Mouse (Mus musculus): ENCODE results near the gene D330045A20Rik. TPM values are rescaled to one million over a fixed set of nuclear protein-coding genes. Genes with fewer than 3 reads are reported as not detected.

D330045A20Rik gene
- polyA plus RNA-seq, 1 experiment from 2014 or later = not detected

- TF ChIP-seq CTCF (IDR thresholded peaks at IDR 0.05) = no peak
- DNase-seq (ENCODE audit: low read depth, low spot score) (no peak), ATAC-seq (no peak)
- H3K27me3 ChIP-seq = peaks cover 32% of the 10 kb centered on the region
- ChIA-PET CTCF (no interaction called here), POLR2A (no interaction called here)
- in situ Hi-C loops (cut with MboI; ENCODE audit: low pct_unique_long_range_greater_than_20kb) = no loop called here
Observed at GRCm38 (mm10) chrX:139526984-139527383, 46.8 kb downstream of the D330045A20Rik start.

GRCm38 (mm10) chrX:139529678-139530077, 49.5 kb downstream of the D330045A20Rik start:
- in situ Hi-C loops (cut with MboI; ENCODE audit: low pct_unique_long_range_greater_than_20kb) = no loop called here
- DNase-seq (ENCODE audit: low read depth, low spot score) (no peak), ATAC-seq (no peak)
- TF ChIP-seq CTCF (IDR thresholded peaks at IDR 0.05) = no peak
- ChIA-PET POLR2A (interaction anchor here (0.5 kb wide), 1 partner anchor 123 kb away, joined by 3 read pairs; no protein-coding TSS in a partner anchor), CTCF (no interaction called here)
- peaks cover 38% of the 10 kb centered on the region for H3K27me3 ChIP-seq

GRCm38 (mm10) chrX:139532293-139532692, 52.1 kb downstream of the D330045A20Rik start:
- H3K27me3 ChIP-seq = peaks cover 52% of the 10 kb centered on the region
- in situ Hi-C loops (cut with MboI; ENCODE audit: low pct_unique_long_range_greater_than_20kb) = no loop called here
- POLR2A ChIA-PET = no interaction called here
- ATAC-seq (no peak), DNase-seq (ENCODE audit: low read depth, low spot score) (no peak)
- TF ChIP-seq CTCF (IDR thresholded peaks at IDR 0.05) = no peak
- CTCF ChIA-PET = no interaction called here

GRCm38 (mm10) chrX:139537641-139538397, 57.7 kb downstream of the D330045A20Rik start:
- H3K27me3 ChIP-seq = peaks cover 38% of the 10 kb centered on the region
- ChIA-PET POLR2A (interaction anchor here (0.7 kb wide), 1 partner anchor 142 kb away, joined by 6 read pairs; no protein-coding TSS in a partner anchor), CTCF (interaction anchor here (1.6 kb wide), 1 partner anchor 14 kb away, joined by 3 read pairs; no protein-coding TSS in a partner anchor)
- no peak for TF ChIP-seq CTCF (IDR thresholded peaks at IDR 0.05)
- DNase-seq (ENCODE audit: low read depth, low spot score) (no peak), ATAC-seq (no peak)
- in situ Hi-C loops (cut with MboI; ENCODE audit: low pct_unique_long_range_greater_than_20kb) = no loop called here

GRCm38 (mm10) chrX:139543726-139544125, 63.6 kb downstream of the D330045A20Rik start:
- ChIA-PET POLR2A (no interaction called here), CTCF (no interaction called here)
- no peak for ATAC-seq
- peaks cover 38% of the 10 kb centered on the region for H3K27me3 ChIP-seq
- in situ Hi-C loops (cut with MboI; ENCODE audit: low pct_unique_long_range_greater_than_20kb) = no loop called here
- no peak for DNase-seq (ENCODE audit: low read depth, low spot score)
- TF ChIP-seq CTCF (IDR thresholded peaks at IDR 0.05) = no peak

GRCm38 (mm10) chrX:139550456-139550855, 70.3 kb downstream of the D330045A20Rik start:
- POLR2A ChIA-PET = no interaction called here
- DNase-seq (ENCODE audit: low read depth, low spot score) (no peak), ATAC-seq (no peak)
- CTCF ChIA-PET = no interaction called here
- peaks cover 44% of the 10 kb centered on the region for H3K27me3 ChIP-seq
- in situ Hi-C loops (cut with MboI; ENCODE audit: low pct_unique_long_range_greater_than_20kb) = no loop called here
- no peak for TF ChIP-seq CTCF (IDR thresholded peaks at IDR 0.05)

- CTCF ChIA-PET = no interaction called here
- ATAC-seq (no peak), DNase-seq (ENCODE audit: low read depth, low spot score) (no peak)
- no peak for TF ChIP-seq CTCF (IDR thresholded peaks at IDR 0.05)
- H3K27me3 ChIP-seq = peaks cover 44% of the 10 kb centered on the region
- POLR2A ChIA-PET = no interaction called here
- in situ Hi-C loops (cut with MboI; ENCODE audit: low pct_unique_long_range_greater_than_20kb) = no loop called here
Observed at GRCm38 (mm10) chrX:139552090-139552489, 71.9 kb downstream of the D330045A20Rik start.

- no peak for DNase-seq (ENCODE audit: low read depth, low spot score)
- in situ Hi-C loops (cut with MboI; ENCODE audit: low pct_unique_long_range_greater_than_20kb) = no loop called here
- no peak for ATAC-seq
- H3K27me3 ChIP-seq = peaks cover 44% of the 10 kb centered on the region
- TF ChIP-seq CTCF (IDR thresholded peaks at IDR 0.05) = no peak
- POLR2A ChIA-PET = interaction anchor here (0.8 kb wide), 1 partner anchor 16 kb away, joined by 3 read pairs; no protein-coding TSS in a partner anchor
- CTCF ChIA-PET = no interaction called here
Observed at GRCm38 (mm10) chrX:139562255-139562924, 82.2 kb downstream of the D330045A20Rik start.

GRCm38 (mm10) chrX:139562925-139563461, 82.8 kb downstream of the D330045A20Rik start, which contains the start of gene Rnf128:
Gene Rnf128, plus strand, starts transcription at chrX:139563316.
- peaks cover 44% of the 10 kb centered on the region for H3K27me3 ChIP-seq
- ATAC-seq = no peak
- CTCF ChIA-PET = no interaction called here
- in situ Hi-C loops (cut with MboI; ENCODE audit: low pct_unique_long_range_greater_than_20kb) = no loop called here
- no peak for DNase-seq (ENCODE audit: low read depth, low spot score)
- no peak for TF ChIP-seq CTCF (IDR thresholded peaks at IDR 0.05)
- POLR2A ChIA-PET = no interaction called here

GRCm38 (mm10) chrX:139570054-139570453, 89.9 kb downstream of the D330045A20Rik start:
- ChIA-PET POLR2A (no interaction called here), CTCF (no interaction called here)
- DNase-seq (ENCODE audit: low read depth, low spot score) (no peak), ATAC-seq (no peak)
- peaks cover 28% of the 10 kb centered on the region for H3K27me3 ChIP-seq
- TF ChIP-seq CTCF (IDR thresholded peaks at IDR 0.05) = no peak
- in situ Hi-C loops (cut with MboI; ENCODE audit: low pct_unique_long_range_greater_than_20kb) = no loop called here
